Mouse (Mus musculus) embryonic facial prominence, embryonic 10.5 days (tissue): ENCODE measurements at regions not wholly inside any gene's neighbourhood (a gene's known extent, or its start where the extent isn't known, plus 50 kb on each side); places are given as distances from the start of the nearest gene placed in this dataset.

Source experiments
- DNase-seq: peaks from one replicate; pipeline ENCODE4 v3.0.0-alpha.2; 2017; ENCODE audit warnings: low spot score
- H3K27ac ChIP-seq: fragments of 300-500 bp; sonication (generic); replicated peaks from 2 replicates; pipeline ENCODE4 v1.5.1; 2016; ENCODE audit warnings: mild to moderate bottlenecking
- H3K27me3 ChIP-seq: fragments of 300-500 bp; sonication (generic); replicated peaks from 2 replicates; pipeline ENCODE4 v1.6.1; 2016; ENCODE audit warnings: low read depth, mild to moderate bottlenecking; ENCODE audit not compliant: poor library complexity, severe bottlenecking
- H3K36me3 ChIP-seq: fragments of 300-500 bp; sonication (generic); replicated peaks from 2 replicates; pipeline ENCODE4 v1.6.1; 2016; ENCODE audit warnings: mild to moderate bottlenecking, moderate library complexity
- H3K4me1 ChIP-seq: fragments of 300-500 bp; sonication (generic); 2 replicates; pipeline ENCODE4 v1.6.1; 2016
- H3K4me3 ChIP-seq: fragments of 300-500 bp; sonication (generic); 2 replicates; pipeline ENCODE4 v1.5.1; 2016; ENCODE audit warnings: mild to moderate bottlenecking, moderate library complexity
- H3K9me3 ChIP-seq: fragments of 300-500 bp; sonication (generic); 2 replicates; pipeline ENCODE4 v1.6.1; 2016; ENCODE audit warnings: mild to moderate bottlenecking
- WGBS: fragments of 180-500 bp; shearing (Covaris S2); methylation state at CpG from one replicate; pipeline ENCODE4 v1.1.7; 2016; 5-methylcytosine and 5-hydroxymethylcytosine counted together

DNA sequence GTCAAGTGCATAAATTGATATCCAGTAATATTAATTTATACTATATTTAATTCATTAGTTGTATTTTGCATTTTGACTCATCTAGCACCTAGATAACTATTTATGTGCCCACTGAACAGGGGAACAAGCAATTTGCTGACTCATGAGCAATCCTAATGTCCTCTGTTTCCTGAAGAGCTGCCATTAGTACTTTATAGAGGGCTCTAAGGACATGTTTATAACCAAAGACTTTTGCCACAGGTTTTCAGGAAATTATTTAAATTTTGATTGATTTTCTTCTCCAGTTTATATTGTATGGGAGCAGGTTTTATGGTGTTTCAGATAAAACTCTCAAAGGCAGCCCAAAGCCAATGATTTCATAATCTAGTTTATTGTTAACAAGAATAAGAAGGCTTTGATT, 1018.4 kb downstream of the Car8 start:
- no peaks in the 10 kb centered on the region for H3K4me1 ChIP-seq
- H3K27me3 ChIP-seq, result no peaks in the 10 kb centered on the region
- DNase-seq, result no peak
- no peak overlapping the region for H3K4me3 ChIP-seq
- no peak overlapping the region for H3K27ac ChIP-seq
- H3K36me3 ChIP-seq, result no peaks in the 10 kb centered on the region
- H3K9me3 ChIP-seq, result no peaks in the 10 kb centered on the region

DNA sequence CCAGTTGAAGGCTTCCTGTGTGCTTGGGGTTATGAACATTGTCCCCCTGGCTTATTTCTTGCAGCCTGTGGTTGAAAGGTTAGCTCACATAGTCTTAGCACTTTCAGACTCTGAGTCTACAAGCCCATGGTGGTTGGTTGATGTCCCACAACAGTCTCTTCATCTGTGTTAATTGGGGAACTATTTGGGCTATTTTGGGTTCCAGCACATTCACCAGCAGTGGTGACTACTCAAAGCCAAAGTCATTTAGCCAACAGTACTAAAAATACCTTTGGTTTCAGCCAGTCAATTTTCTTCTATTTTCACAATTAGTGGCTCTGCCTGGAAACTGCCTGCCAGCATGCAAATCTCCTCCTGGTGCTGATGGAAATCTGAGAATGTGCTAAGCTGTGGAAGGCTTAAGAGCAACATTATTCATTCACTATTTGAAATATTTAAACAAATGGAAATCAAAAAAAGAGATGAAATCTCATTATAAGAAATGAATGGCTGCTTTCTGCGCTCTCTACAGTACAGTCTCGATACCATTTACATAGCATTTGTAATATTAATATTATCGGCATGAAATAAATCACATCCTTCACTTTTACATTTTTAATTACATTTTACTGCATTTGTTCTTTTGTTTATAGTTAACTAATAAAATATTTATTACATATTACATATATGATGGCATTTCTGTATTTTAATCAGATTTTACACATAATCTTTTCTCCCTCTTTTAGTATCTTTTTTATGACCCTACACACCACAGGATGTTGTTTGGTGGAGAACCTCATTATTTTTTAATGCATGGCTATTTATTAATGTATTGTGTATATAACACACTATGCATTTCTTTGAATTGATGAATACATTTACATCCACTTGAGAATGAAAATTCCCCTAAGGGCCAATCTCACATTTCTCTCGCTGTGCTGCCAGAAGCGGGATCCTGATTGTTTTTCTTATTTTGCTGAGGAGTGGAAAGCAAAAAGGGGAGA, 1023.5 kb downstream of the Car8 start:
- H3K4me1 ChIP-seq, result 0 out of 2 replicates have a peak, but pooled peaks cover 4% of the 10 kb centered on the region
- DNase-seq, result no peak
- H3K27me3 ChIP-seq, result no peaks in the 10 kb centered on the region
- 73% methylated on average over 5 of the region's 5 CpGs for WGBS
- no peak overlapping the region for H3K4me3 ChIP-seq
- no peaks in the 10 kb centered on the region for H3K9me3 ChIP-seq
- no peak overlapping the region for H3K27ac ChIP-seq
- no peaks in the 10 kb centered on the region for H3K36me3 ChIP-seq

DNA sequence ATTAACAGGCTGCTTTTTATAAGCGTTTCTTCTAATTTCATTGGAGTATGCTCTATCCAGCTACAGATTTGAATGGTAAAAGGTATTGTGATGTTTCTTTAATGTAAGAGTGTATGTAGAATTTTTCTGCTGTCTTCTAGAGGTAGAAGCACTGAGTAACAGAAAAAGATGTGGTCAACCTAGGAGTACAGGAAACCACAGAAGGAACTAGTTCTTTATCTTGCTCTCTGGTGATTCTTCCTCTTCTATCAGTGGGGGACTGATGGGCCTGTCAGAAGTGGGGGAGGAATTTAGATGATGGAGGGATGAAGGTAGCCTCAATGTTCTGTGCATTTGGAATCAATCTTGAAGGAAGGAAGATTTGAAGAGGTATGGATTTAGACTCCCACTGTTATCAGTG, 1031.9 kb downstream of the Car8 start:
- 92% methylated on average over 1 of the region's 1 CpGs for WGBS
- DNase-seq, result no peak
- Histone ChIP-seq H3K27ac (no peak overlapping the region), H3K4me1 (no peaks in the 10 kb centered on the region), H3K9me3 (no peaks in the 10 kb centered on the region), H3K27me3 (no peaks in the 10 kb centered on the region), H3K36me3 (no peaks in the 10 kb centered on the region), H3K4me3 (no peak overlapping the region)

DNA sequence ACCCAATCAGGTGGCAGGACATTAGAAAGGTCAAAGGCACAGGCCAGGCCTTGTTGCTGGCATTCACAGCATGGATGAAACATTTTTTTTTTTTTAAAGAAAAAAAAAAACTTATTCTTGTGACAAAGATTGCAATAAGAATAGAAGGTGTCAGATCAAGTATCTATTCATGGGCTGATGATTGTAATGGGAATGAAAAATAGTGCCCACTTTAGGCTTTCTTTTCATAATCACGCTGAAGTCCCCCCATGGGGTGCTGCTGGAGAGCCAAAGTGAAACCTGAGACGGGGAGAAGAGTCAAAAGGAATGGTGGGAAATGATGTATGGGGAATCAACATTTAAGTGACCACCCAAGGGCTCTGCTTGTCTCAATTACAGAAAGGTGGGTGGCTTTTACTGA, 1037.0 kb downstream of the Car8 start:
- Histone ChIP-seq H3K4me1 (peaks cover 4% of the 10 kb centered on the region), H3K9me3 (no peaks in the 10 kb centered on the region), H3K36me3 (no peaks in the 10 kb centered on the region), H3K27ac (no peak overlapping the region), H3K27me3 (no peaks in the 10 kb centered on the region), H3K4me3 (no peak overlapping the region)
- DNase-seq, result no peak
- WGBS, result 21% methylated on average over 2 of the region's 2 CpGs

DNA sequence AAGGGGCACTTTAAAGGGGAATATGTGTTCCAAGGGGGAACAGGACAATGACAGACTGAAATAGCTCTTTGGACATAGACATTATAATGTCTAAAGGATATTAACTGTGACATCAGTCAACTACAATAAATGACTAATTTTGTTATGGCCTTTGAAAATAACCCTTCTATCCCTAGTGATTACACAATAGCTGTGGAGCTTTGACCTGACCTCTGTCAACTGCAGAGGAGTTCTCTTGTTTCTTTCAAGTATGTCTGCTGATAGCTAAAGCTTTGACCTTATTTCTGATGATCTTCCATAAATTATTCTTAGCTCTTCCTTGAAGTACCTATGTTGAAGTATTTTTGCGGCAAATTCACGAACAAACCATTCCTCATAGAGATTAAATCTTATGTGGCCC, 1038.9 kb downstream of the Car8 start:
- WGBS, result 76% methylated on average over 2 of the region's 2 CpGs
- Histone ChIP-seq H3K9me3 (no peaks in the 10 kb centered on the region), H3K36me3 (no peaks in the 10 kb centered on the region), H3K27ac (no peak overlapping the region), H3K27me3 (no peaks in the 10 kb centered on the region), H3K4me3 (no peak overlapping the region), H3K4me1 (peaks cover 4% of the 10 kb centered on the region)
- no peak for DNase-seq

DNA sequence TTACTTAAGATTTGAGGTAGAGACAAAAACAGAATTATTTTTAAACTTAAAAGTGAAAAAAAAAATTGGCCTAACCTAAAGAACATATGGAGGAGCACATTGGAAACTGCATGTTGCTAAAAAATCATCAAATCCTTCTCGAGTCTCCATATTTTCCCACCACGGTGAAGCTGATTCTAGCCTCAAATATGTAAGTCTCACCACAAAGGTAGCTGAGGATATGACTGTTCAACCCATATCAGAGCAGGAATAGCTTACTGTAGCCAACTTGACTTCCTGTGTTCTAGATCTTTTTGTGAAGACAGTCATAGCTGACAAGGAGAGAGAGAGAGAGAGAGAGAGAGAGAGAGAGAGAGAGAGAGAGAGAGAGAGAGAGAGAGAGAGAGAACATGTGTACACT, 1039.8 kb downstream of the Car8 start:
- no peak for DNase-seq
- H3K9me3 ChIP-seq, result no peaks in the 10 kb centered on the region
- H3K36me3 ChIP-seq, result no peaks in the 10 kb centered on the region
- H3K27me3 ChIP-seq, result no peaks in the 10 kb centered on the region
- WGBS, result 90% methylated on average over 2 of the region's 2 CpGs
- no peak overlapping the region for H3K4me3 ChIP-seq
- peaks cover 4% of the 10 kb centered on the region for H3K4me1 ChIP-seq
- H3K27ac ChIP-seq, result no peak overlapping the region

DNA sequence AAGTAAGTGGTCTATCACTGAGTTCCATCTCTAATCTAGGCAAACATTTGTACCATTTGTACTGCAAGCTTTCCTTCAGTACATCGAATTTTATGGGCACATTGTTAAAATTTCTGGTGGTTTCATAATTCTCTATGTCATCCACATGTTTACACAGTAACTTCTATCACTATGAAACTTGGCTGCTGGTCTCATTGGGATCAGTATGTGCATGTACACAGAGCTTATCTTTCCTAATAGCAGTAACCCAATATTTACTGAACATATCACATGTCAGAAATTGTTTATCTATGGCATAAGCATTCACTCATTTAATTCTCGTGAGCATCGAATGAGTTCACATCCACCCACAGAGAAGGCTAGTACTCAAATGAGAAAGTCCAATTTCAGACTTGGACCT, 1042.3 kb downstream of the Car8 start:
- H3K36me3 ChIP-seq, result no peaks in the 10 kb centered on the region
- H3K27me3 ChIP-seq, result no peaks in the 10 kb centered on the region
- H3K4me3 ChIP-seq, result no peak overlapping the region
- no peak for DNase-seq
- no peak overlapping the region for H3K27ac ChIP-seq
- no peaks in the 10 kb centered on the region for H3K9me3 ChIP-seq
- 84% methylated on average over 3 of the region's 3 CpGs for WGBS
- peaks cover 4% of the 10 kb centered on the region for H3K4me1 ChIP-seq

DNA sequence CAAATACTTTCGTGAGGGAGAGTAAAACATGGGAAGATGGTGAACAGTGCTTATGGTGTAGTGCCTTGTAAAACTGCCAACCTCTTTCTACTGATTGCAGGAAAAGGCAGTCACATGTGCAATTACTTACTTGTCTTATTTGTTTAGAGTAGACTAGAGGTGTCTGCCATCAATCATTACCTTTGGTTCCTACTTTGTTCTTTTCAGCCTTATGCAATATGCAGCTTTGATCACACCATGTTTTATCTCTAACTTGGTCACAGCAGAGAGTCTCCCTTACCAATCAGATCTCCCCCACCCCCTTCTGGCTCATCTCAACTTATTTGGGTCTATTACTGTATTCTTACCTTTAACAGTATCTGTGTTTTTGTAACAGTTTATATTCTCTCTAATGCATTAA, 1043.2 kb downstream of the Car8 start:
- no peak overlapping the region for H3K27ac ChIP-seq
- H3K4me1 ChIP-seq, result peaks cover 4% of the 10 kb centered on the region
- H3K36me3 ChIP-seq, result no peaks in the 10 kb centered on the region
- no peaks in the 10 kb centered on the region for H3K9me3 ChIP-seq
- no peak for DNase-seq
- H3K27me3 ChIP-seq, result no peaks in the 10 kb centered on the region
- H3K4me3 ChIP-seq, result no peak overlapping the region
- WGBS, result 87% methylated on average over 1 of the region's 1 CpGs

DNA sequence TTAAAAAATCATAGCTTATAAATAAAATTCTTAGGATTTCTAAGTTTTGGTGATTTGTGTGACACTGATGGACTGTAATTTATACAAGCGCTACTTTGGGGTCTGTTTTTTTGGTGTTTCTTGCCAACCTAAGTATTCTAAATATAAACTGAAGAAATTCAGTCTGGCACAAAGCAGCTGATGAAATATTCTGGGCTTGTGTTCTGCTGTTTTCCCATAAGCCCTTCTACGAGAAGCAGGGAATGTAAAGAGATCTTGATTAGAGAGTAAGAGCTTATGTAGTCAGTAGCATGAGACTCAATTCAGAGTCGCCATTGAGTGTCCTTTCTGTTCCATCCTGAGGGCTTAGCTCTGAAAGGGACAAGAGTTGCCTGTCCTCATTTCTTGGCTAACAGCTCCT, 1046.9 kb downstream of the Car8 start:
- H3K9me3 ChIP-seq, result no peaks in the 10 kb centered on the region

DNA sequence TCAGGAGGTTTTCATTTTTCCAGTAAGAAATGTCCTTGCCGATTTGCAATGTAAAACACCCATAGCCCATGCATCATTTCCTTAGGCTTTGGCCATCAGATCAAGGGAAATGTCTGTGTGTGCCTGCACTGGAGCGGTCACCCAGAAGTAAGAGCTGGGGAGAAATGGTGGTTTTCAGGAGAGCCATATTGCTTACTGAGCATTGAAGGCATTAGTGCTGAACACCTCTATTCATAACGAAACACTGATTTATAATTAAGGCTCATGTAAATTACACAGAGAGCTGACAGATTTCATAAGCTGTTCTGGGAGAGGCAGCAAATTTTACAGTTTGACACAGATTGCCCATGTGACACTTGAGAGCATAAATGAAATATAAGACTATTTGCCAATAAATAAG, 1047.6 kb downstream of the Car8 start:
- DNase-seq, result no peak
- Histone ChIP-seq H3K4me3 (no peak overlapping the region), H3K9me3 (no peaks in the 10 kb centered on the region), H3K27ac (no peak overlapping the region), H3K36me3 (no peaks in the 10 kb centered on the region), H3K4me1 (no peaks in the 10 kb centered on the region), H3K27me3 (no peaks in the 10 kb centered on the region)
- 91% methylated on average over 3 of the region's 3 CpGs for WGBS

More for the DNA sequence above, 1046.9 kb downstream of the Car8 start:
- H3K36me3 ChIP-seq, result no peaks in the 10 kb centered on the region
- no peak for DNase-seq
- H3K4me1 ChIP-seq, result no peaks in the 10 kb centered on the region
- 91% methylated on average over 3 of the region's 3 CpGs for WGBS
- H3K4me3 ChIP-seq, result no peak overlapping the region
- H3K27ac ChIP-seq, result no peak overlapping the region
- no peaks in the 10 kb centered on the region for H3K27me3 ChIP-seq

DNA sequence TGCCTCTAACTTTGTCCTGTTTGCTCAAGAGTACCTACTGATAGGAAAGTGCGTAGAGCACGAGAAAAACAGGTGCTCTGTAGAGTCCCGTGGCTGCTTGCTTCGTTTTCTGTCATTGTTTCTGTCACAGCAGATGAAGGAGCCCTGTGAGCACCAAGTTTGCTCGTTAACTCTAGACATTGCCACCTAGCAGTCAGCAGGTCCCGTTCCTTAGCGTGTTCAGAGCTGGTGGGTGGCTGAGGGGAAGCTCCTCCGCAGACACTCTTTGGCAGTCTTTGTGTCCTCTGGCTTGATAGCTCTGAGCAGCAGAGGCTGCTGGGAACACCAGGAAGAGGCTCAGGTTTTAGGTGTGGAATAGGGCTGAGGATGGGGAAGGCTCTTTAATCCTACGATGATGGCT, 1063.8 kb downstream of the Car8 start:
- Histone ChIP-seq H3K36me3 (no peaks in the 10 kb centered on the region), H3K4me3 (no peak overlapping the region), H3K27ac (no peak overlapping the region), H3K9me3 (no peaks in the 10 kb centered on the region), H3K27me3 (no peaks in the 10 kb centered on the region), H3K4me1 (no peaks in the 10 kb centered on the region)
- WGBS, result 86% methylated on average over 9 of the region's 9 CpGs
- DNase-seq, result no peak

DNA sequence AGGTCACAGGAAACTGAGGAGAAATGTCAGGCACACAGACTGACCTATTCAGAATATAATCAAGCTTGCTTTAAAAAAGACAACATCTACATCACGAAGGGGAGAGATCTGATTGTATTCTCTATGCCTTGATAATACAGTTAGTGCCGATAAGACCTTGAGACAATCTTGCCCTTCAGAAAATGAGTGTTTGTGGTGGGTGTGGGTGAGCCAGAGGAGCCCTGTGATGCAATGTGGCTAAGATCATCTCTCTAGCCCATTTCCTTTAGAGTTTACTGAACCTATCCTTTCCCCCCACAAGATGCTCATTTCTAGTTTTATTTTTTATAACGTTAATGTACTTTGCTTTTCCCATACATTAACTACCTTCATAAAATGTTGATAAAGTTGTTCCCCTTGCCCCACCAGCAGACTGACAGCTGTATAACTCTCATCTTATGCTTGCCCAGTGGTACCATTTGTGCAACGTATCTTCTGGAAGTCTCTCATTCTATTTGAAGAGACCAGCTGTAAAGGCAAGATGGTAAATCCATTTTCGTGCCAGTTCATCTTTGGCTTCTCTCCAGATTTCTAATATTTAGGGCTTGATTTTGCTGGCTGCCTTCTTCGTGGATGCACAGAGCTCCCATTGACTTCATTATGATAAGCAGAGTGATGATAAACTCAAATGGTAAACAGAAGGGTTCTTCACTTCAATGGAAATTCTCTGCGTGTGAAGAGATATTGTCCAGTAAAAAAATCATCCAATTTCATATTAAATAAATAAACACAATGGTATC, 1066.1 kb downstream of the Car8 start:
- H3K27ac ChIP-seq, result no peak overlapping the region
- H3K4me1 ChIP-seq, result no peaks in the 10 kb centered on the region
- WGBS, result 91% methylated on average over 7 of the region's 7 CpGs
- H3K9me3 ChIP-seq, result no peaks in the 10 kb centered on the region
- H3K36me3 ChIP-seq, result no peaks in the 10 kb centered on the region
- no peak for DNase-seq
- no peak overlapping the region for H3K4me3 ChIP-seq
- H3K27me3 ChIP-seq, result no peaks in the 10 kb centered on the region
